Mouse (Mus musculus) liver, embryonic 15.5 days (tissue): ENCODE measurements around the gene Manf. TPM values are rescaled to one million over a fixed set of nuclear protein-coding genes. Genes with fewer than 3 reads are reported as not detected.

Experiments used
- ATAC-seq: fragments of 200-750 bp; cut with Nextera tagmentation; 2 replicates; pipeline ENCODE4 v1.8.0; 2017; ENCODE audit warnings: moderate number of reproducible peaks, mild to moderate bottlenecking, moderate library complexity; ENCODE audit not compliant: insufficient read depth
- H3K27ac ChIP-seq: fragments of 300-500 bp; sonication (generic); replicated peaks from 2 replicates; pipeline ENCODE4 v1.5.1; 2015; ENCODE audit warnings: mild to moderate bottlenecking, inconsistent platforms
- H3K27me3 ChIP-seq: fragments of 300-500 bp; sonication (generic); 2 replicates; pipeline ENCODE4 v1.6.1; 2015; ENCODE audit warnings: mild to moderate bottlenecking, inconsistent platforms
- H3K36me3 ChIP-seq: fragments of 300-500 bp; sonication (generic); replicated peaks from 2 replicates; pipeline ENCODE4 v1.6.1; 2015; ENCODE audit warnings: moderate library complexity, mild to moderate bottlenecking, inconsistent platforms
- H3K4me1 ChIP-seq: fragments of 300-500 bp; sonication (generic); replicated peaks from 2 replicates; pipeline ENCODE4 v1.6.1; 2015; ENCODE audit warnings: inconsistent platforms
- H3K4me2 ChIP-seq: fragments of 300-500 bp; sonication (generic); 2 replicates; pipeline ENCODE4 v1.6.1; 2015; ENCODE audit warnings: moderate library complexity, mild to moderate bottlenecking, inconsistent platforms
- H3K4me3 ChIP-seq: fragments of 300-500 bp; sonication (generic); replicated peaks from 2 replicates; pipeline ENCODE4 v1.5.1; 2015; ENCODE audit warnings: mild to moderate bottlenecking, inconsistent platforms
- H3K9ac ChIP-seq: fragments of 300-500 bp; sonication (generic); 2 replicates; pipeline ENCODE4 v1.6.1; 2015; ENCODE audit warnings: moderate library complexity, mild to moderate bottlenecking, inconsistent platforms
- H3K9me3 ChIP-seq: fragments of 300-500 bp; sonication (generic); replicated peaks from 2 replicates; pipeline ENCODE4 v1.6.1; 2016; ENCODE audit warnings: inconsistent platforms
- WGBS: fragments of 180-500 bp; shearing (Covaris S2); methylation state at CpG from one replicate; pipeline ENCODE4 v1.1.7; 2015; ENCODE audit warnings: mixed read lengths; ENCODE audit not compliant: insufficient replicate concordance; 5-methylcytosine and 5-hydroxymethylcytosine counted together
- polyA plus RNA-seq: library from polyadenylated mRNA; unstranded; fragments of >200 nt; fragmentation: Nextera tagmentation; extraction: Ambion mirVana; gene quantifications from 2 replicates; pipeline ENCODE4 v1.2.1, GENCODE M21; 2015

The Manf gene
- polyA plus RNA-seq, 1 experiment from 2014 or later: 152 TPM

DNA sequence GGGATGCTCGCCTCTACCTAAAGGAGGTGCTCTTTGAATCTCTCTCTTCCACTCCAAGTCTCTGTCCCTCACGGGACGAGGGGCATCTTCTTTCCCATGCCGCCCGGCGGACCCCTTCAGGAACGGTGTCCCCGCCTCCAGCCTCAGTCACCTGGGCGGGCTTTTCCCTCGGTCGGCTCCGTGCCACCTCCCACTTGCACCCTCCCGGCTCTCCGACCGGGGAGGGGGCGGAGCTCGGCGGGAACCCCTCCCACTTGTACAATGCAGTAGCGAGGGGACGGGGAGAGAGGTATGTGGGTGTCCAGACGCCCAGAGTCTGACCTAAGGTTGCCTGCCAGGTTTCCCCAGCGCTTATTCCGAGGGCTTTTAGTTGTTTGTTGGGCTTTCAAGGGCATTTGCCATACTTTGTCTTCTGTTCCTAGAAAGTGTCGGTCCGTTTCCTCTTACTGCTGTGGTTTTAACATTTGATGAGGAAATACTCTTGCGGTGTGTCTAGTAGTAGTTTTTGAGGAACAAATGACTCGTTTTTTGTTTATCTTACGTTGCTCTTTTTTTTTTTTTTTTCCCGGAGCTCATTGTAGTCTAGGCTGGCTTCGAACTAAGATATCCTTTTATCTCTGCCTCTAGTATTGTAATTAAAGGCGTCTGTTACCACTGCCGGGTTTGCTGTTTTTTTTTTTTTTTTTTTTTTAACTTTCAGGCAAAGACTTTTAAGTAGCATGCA lies 69.2 kb downstream of the Manf start:
- Histone ChIP-seq H3K36me3 (no peaks in the 10 kb centered on the region), H3K4me3 (peak overlapping the region; percentile 100), H3K4me1 (peaks cover 29% of the 10 kb centered on the region), H3K27ac (peak overlapping the region; percentile 94), H3K9me3 (no peaks in the 10 kb centered on the region), H3K9ac (peak overlapping the region; percentile 92), H3K27me3 (no peaks in the 10 kb centered on the region), H3K4me2 (peak overlapping the region; percentile 80)
- under 1% methylated on average over 32 of the region's 32 CpGs for WGBS
- peak; percentile 81 for ATAC-seq

GRCm38 (mm10) chr9:106821618-106822380 lies 70.0 kb downstream of the Manf start, which contains the start of gene Dcaf1:
Gene Dcaf1, plus strand, starts transcription at chr9:106821874.
- peaks cover 25% of the 10 kb centered on the region for H3K4me1 ChIP-seq
- peak within 1 kb of the TSS; percentile 92 for H3K9ac ChIP-seq
- H3K4me3 ChIP-seq: peak within 1 kb of the TSS; percentile 100
- peak within 1 kb of the TSS; percentile 80 for H3K4me2 ChIP-seq
- peak; percentile 94 for ATAC-seq
- H3K27me3 ChIP-seq: no peaks in the 10 kb centered on the region
- no peaks in the 10 kb centered on the region for H3K36me3 ChIP-seq
- peak within 1 kb of the TSS; percentile 94 for H3K27ac ChIP-seq
- under 1% methylated on average over 71 of the region's 71 CpGs for WGBS
- no peaks in the 10 kb centered on the region for H3K9me3 ChIP-seq

DNA sequence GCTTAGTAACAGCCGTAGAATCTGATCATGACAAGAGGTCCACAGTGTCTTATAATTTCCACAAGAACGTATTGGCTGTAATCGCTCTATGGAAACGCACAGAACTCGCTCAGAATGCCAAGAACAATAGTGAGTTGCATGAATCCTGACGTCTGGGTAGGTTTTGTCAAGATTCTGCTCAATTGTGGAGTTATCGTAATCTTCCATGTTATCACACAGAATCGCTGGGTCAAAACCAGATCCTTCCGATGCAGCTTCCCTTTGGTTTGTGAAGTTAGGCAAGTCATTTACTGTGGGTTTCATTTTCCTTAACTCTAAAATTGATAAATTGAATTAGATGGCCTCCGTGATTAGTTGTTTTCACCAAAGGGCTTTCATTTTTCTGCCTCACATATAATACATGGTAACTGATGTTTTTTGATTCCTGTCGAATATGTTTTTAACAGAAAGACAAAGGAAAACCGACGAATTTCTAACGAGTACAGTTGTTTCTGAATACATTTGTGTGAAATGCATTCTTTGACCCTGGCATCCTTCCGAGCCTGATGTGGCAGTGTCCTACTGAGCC lies 70.6 kb downstream of the Manf start:
- Histone ChIP-seq H3K9ac (peak overlapping the region; percentile 58), H3K27ac (peak overlapping the region; percentile 74), H3K4me2 (peak overlapping the region; percentile 67), H3K4me3 (peak overlapping the region; percentile 100), H3K36me3 (no peaks in the 10 kb centered on the region), H3K27me3 (no peaks in the 10 kb centered on the region), H3K4me1 (peaks cover 18% of the 10 kb centered on the region), H3K9me3 (no peaks in the 10 kb centered on the region)
- no peak for ATAC-seq
- WGBS: 22% methylated on average over 15 of the region's 15 CpGs

DNA sequence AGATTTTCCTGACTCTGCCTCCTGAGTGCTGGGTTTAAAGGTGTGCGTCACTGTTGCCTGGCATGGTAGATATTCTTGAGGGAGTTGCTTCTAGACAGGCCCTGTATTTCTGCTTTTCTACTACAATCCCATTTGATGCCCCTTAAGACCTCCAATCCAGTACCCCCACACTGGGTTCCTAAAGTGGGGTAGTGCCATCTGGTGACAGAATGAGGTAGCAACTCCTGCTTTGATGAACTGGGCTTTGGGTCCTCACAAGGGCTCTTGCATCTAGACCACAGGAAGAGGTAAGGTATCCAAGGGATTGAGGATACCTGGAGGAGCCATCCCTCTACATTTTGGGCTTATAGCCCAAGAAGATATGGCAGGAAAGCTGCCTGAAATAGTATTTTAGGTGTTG lies 72.6 kb downstream of the Manf start:
- Histone ChIP-seq H3K4me1 (peaks cover 12% of the 10 kb centered on the region), H3K27me3 (no peaks in the 10 kb centered on the region), H3K36me3 (no peaks in the 10 kb centered on the region), H3K4me3 (no peak overlapping the region), H3K27ac (no peak overlapping the region), H3K9me3 (no peaks in the 10 kb centered on the region), H3K4me2 (no peak overlapping the region), H3K9ac (no peak overlapping the region)
- no peak for ATAC-seq
- 85% methylated on average over 1 of the region's 1 CpGs for WGBS

- WGBS: 56% methylated on average over 6 of the region's 6 CpGs
- no peak for ATAC-seq
- Histone ChIP-seq H3K9me3 (no peaks in the 10 kb centered on the region), H3K4me3 (no peak overlapping the region), H3K4me2 (no peak overlapping the region), H3K27me3 (no peaks in the 10 kb centered on the region), H3K36me3 (no peaks in the 10 kb centered on the region), H3K27ac (no peak overlapping the region), H3K4me1 (peaks cover 8% of the 10 kb centered on the region), H3K9ac (no peak overlapping the region)
These were observed 73.6 kb downstream of the Manf start for GRCm38 (mm10) chr9:106818191-106818590.

- no peaks in the 10 kb centered on the region for H3K36me3 ChIP-seq
- ATAC-seq: no peak
- no peak overlapping the region for H3K4me3 ChIP-seq
- H3K27ac ChIP-seq: no peak overlapping the region
- 68% methylated on average over 4 of the region's 4 CpGs for WGBS
- no peak overlapping the region for H3K4me2 ChIP-seq
- H3K4me1 ChIP-seq: no peaks in the 10 kb centered on the region
- no peak overlapping the region for H3K9ac ChIP-seq
- no peaks in the 10 kb centered on the region; the same call in 1 of the 2 replicates for H3K9me3 ChIP-seq
- no peaks in the 10 kb centered on the region for H3K27me3 ChIP-seq
These were observed 85.3 kb downstream of the Manf start for GRCm38 (mm10) chr9:106806503-106806902.

- no peak overlapping the region for H3K27ac ChIP-seq
- H3K4me3 ChIP-seq: no peak overlapping the region
- peaks cover 29% of the 10 kb centered on the region for H3K4me1 ChIP-seq
- peak overlapping the region; percentile 32; the same call in 1 of the 2 replicates for H3K4me2 ChIP-seq
- H3K9me3 ChIP-seq: no peaks in the 10 kb centered on the region
- WGBS: 56% methylated on average over 6 of the region's 6 CpGs
- H3K9ac ChIP-seq: no peak overlapping the region
- no peaks in the 10 kb centered on the region for H3K36me3 ChIP-seq
- peak; percentile 18; the same call in 1 of the 2 replicates for ATAC-seq
- H3K27me3 ChIP-seq: 0 out of 2 replicates have a peak, but pooled peaks cover 1% of the 10 kb centered on the region
These were observed 100.9 kb downstream of the Manf start for GRCm38 (mm10) chr9:106790831-106791230.

GRCm38 (mm10) chr9:106789363-106789762 lies 102.4 kb downstream of the Manf start:
- peak; percentile 43 for ATAC-seq
- Histone ChIP-seq H3K27ac (peak overlapping the region; percentile 80), H3K4me2 (peak overlapping the region; percentile 79), H3K9ac (peak overlapping the region; percentile 99), H3K4me1 (peaks cover 38% of the 10 kb centered on the region), H3K36me3 (no peaks in the 10 kb centered on the region), H3K9me3 (no peaks in the 10 kb centered on the region), H3K4me3 (peak overlapping the region; percentile 98), H3K27me3 (no peaks in the 10 kb centered on the region)
- WGBS: 13% methylated on average over 10 of the region's 10 CpGs

GRCm38 (mm10) chr9:106788812-106789321 lies 102.9 kb downstream of the Manf start, which contains the start of gene Rad54l2:
Gene Rad54l2, minus strand, starts transcription at chr9:106789194.
- WGBS: 0% methylated on average over 49 of the region's 49 CpGs

More at GRCm38 (mm10) chr9:106788812-106789321, 102.9 kb downstream of the Manf start, which contains the start of gene Rad54l2:
- Histone ChIP-seq H3K9me3 (no peaks in the 10 kb centered on the region), H3K4me1 (peaks cover 38% of the 10 kb centered on the region), H3K4me3 (peak within 1 kb of the TSS; percentile 98), H3K36me3 (no peaks in the 10 kb centered on the region), H3K9ac (peak within 1 kb of the TSS; percentile 99), H3K4me2 (peak within 1 kb of the TSS; percentile 79), H3K27ac (peak within 1 kb of the TSS; percentile 80), H3K27me3 (no peaks in the 10 kb centered on the region)
- ATAC-seq: peak; percentile 85
